Mouse (Mus musculus) CH12.LX (cell line): Measurements from ENCODE around the gene Kif5c. TPM values are rescaled to one million over a fixed set of nuclear protein-coding genes. Genes with fewer than 3 reads are reported as not detected.

Source experiments
- DNase-seq: peaks from one replicate; pipeline ENCODE4 v3.0.0-alpha.2; 2013; ENCODE audit errors: extremely low read depth
- H3K27ac ChIP-seq: 2 replicates; pipeline ENCODE4 v1.5.1; 2012; ENCODE audit warnings: low read depth, mild to moderate bottlenecking, control low read depth, moderate library complexity; ENCODE audit not compliant: insufficient read depth
- H3K27me3 ChIP-seq: replicated peaks from 2 replicates; pipeline ENCODE3; 2012; ENCODE audit warnings: inconsistent platforms
- H3K36me3 ChIP-seq, 2 experiments: replicated peaks in 1 of 2; 2 replicates each; pipeline versions ENCODE3 to v1.6.1; 2012; ENCODE audit warnings: inconsistent platforms in 1 of 2, low read length in 1 of 2, mild to moderate bottlenecking in 1 of 2, mixed read lengths in 1 of 2, moderate library complexity in 1 of 2; ENCODE audit not compliant: control insufficient read depth in 1 of 2, insufficient read depth in 1 of 2
- H3K4me1 ChIP-seq, 2 experiments: 2 replicates each; pipeline ENCODE4 v1.6.1; 2012; ENCODE audit warnings: inconsistent platforms in 1 of 2, moderate library complexity in 1 of 2; ENCODE audit not compliant: insufficient read depth in 2 of 2, control insufficient read depth in 1 of 2
- H3K4me2 ChIP-seq: 2 replicates; pipeline ENCODE4 v1.6.1; 2012; ENCODE audit warnings: low read depth, mild to moderate bottlenecking, control low read depth; ENCODE audit not compliant: poor library complexity, insufficient read depth, severe bottlenecking
- H3K4me3 ChIP-seq, 3 experiments: fragments of 150-350 bp in 1 of 3; sonication (generic) in 1 of 3; replicated peaks in 1 of 3; 2 replicates each; pipeline versions ENCODE3 to v1.5.1; 2011 to 2012; ENCODE audit warnings: low read depth in 2 of 3, low read length in 2 of 3, mild to moderate bottlenecking in 2 of 3, moderate library complexity in 2 of 3, control low read depth in 1 of 3, improper control_type of control experiment in 1 of 3, inconsistent platforms in 1 of 3, mixed read lengths in 1 of 3; ENCODE audit not compliant: poor library complexity in 1 of 3
- H3K79me2 ChIP-seq: replicated peaks from 2 replicates; pipeline ENCODE4 v1.6.1; 2012; ENCODE audit warnings: mild to moderate bottlenecking, moderate library complexity; ENCODE audit not compliant: control insufficient read depth, poor library complexity, insufficient read depth, severe bottlenecking; ENCODE audit errors: extremely low read depth
- H3K9ac ChIP-seq: 2 replicates; pipeline ENCODE4 v1.6.1; 2012; ENCODE audit warnings: low read depth, mild to moderate bottlenecking, control low read depth, moderate library complexity; ENCODE audit not compliant: insufficient read depth
- H3K9me3 ChIP-seq: replicated peaks from 2 replicates; pipeline ENCODE3; 2012; ENCODE audit warnings: low read length, inconsistent platforms, mixed read lengths
- CHD2 ChIP-seq: IDR thresholded peaks from 2 replicates; pipeline ENCODE4 v1.6.1; 2011; ENCODE audit warnings: low read length, improper control_type of control experiment
- EP300 ChIP-seq: IDR thresholded peaks from 2 replicates; pipeline ENCODE4 v1.6.1; 2011; ENCODE audit warnings: low read length, improper control_type of control experiment
- GABPA ChIP-seq: IDR thresholded peaks from 2 replicates; pipeline ENCODE4 v1.6.1; 2012; ENCODE audit warnings: low read depth, low read length, improper control_type of control experiment, inconsistent platforms; ENCODE audit not compliant: insufficient replicate concordance
- JUN ChIP-seq: IDR thresholded peaks from 2 replicates; pipeline ENCODE4 v1.6.1; 2011; ENCODE audit warnings: low read depth, mild to moderate bottlenecking, low read length, improper control_type of control experiment, moderate library complexity; ENCODE audit not compliant: insufficient read depth
- JUND ChIP-seq: conservative IDR thresholded peaks from 2 replicates; pipeline ENCODE4 v1.6.1; 2011; ENCODE audit warnings: low read depth, low read length, improper control_type of control experiment
- MAZ ChIP-seq: IDR thresholded peaks from 2 replicates; pipeline ENCODE4 v1.6.1; 2012; ENCODE audit warnings: low read depth, mild to moderate bottlenecking, inconsistent platforms, low read length, improper control_type of control experiment, moderate library complexity
- MEF2A ChIP-seq: IDR thresholded peaks from 2 replicates; pipeline ENCODE4 v1.6.1; 2014; ENCODE audit warnings: low read depth, mild to moderate bottlenecking, inconsistent platforms, low read length, improper control_type of control experiment, borderline replicate concordance
- MYC ChIP-seq: IDR thresholded peaks from 2 replicates; pipeline ENCODE4 v1.6.1; 2011; ENCODE audit warnings: low read depth, mild to moderate bottlenecking, improper control_type of control experiment, low read length
- NELFE ChIP-seq: IDR thresholded peaks from 2 replicates; pipeline ENCODE4 v1.6.1; 2011; ENCODE audit warnings: low read depth, low read length, improper control_type of control experiment
- PAX5 ChIP-seq: IDR thresholded peaks from 2 replicates; pipeline ENCODE4 v1.6.1; 2012; ENCODE audit warnings: low read length, inconsistent platforms, mixed read lengths
- POLR2AphosphoS2 ChIP-seq: IDR thresholded peaks from 2 replicates; pipeline ENCODE4 v1.6.1; 2011; ENCODE audit warnings: low read depth, low read length, improper control_type of control experiment
- RCOR1 ChIP-seq: conservative IDR thresholded peaks from 2 replicates; pipeline ENCODE4 v1.6.1; 2012; ENCODE audit warnings: low read depth, mild to moderate bottlenecking, inconsistent platforms, low read length, improper control_type of control experiment
- SIN3A ChIP-seq: IDR thresholded peaks from 2 replicates; pipeline ENCODE4 v1.6.1; 2012; ENCODE audit warnings: low read length, improper control_type of control experiment, inconsistent platforms
- SMC3 ChIP-seq: IDR thresholded peaks from 2 replicates; pipeline ENCODE4 v1.6.1; 2011; ENCODE audit warnings: low read depth, low read length, improper control_type of control experiment
- TBP ChIP-seq: conservative IDR thresholded peaks from 2 replicates; pipeline ENCODE4 v1.6.1; 2011; ENCODE audit warnings: low read depth, low read length, improper control_type of control experiment
- ZMIZ1 ChIP-seq: IDR thresholded peaks from 2 replicates; pipeline ENCODE4 v1.6.1; 2012; ENCODE audit warnings: low read depth, mild to moderate bottlenecking, inconsistent platforms, low read length, improper control_type of control experiment
- dilution Hi-C: fragments of 300-500 bp; cut with MboI; formaldehyde crosslinking; loops from 2 replicates; pipeline ENCODE4 v1.14.3; 2020; ENCODE audit warnings: low sequenced_read_pairs; ENCODE audit not compliant: extremely low pct_unique_long_range_greater_than_20kb, extremely low pct_ligation_motif_present
- in situ Hi-C: fragments of 300-500 bp; cut with MboI; formaldehyde crosslinking; loops from 3 replicates; pipeline ENCODE4 v1.14.3; 2019; ENCODE audit warnings: low sequenced_read_pairs, low pct_ligation_motif_present, low pct_unique_long_range_greater_than_20kb, mixed read lengths
- polyA plus RNA-seq: library from polyadenylated mRNA; unstranded; fragments of >175 nt; gene quantifications from 2 replicates; pipeline ENCODE4 v1.2.1, GENCODE M21; 2012; ENCODE audit warnings: low read depth; ENCODE audit not compliant: insufficient read length
- total RNA-seq, 2 experiments: library from RNA; depleted of rRNA; stranded (reverse); fragments of 300-350 nt in 1 of 2; fragments of >200 nt in 1 of 2; gene quantifications; 2 replicates each; pipeline ENCODE4 v1.2.3; 2012 to 2014

Kif5c gene
- total and polyA plus RNA-seq, 3 experiments = 3.0 to 3.5 (median 3.1) TPM

DNA sequence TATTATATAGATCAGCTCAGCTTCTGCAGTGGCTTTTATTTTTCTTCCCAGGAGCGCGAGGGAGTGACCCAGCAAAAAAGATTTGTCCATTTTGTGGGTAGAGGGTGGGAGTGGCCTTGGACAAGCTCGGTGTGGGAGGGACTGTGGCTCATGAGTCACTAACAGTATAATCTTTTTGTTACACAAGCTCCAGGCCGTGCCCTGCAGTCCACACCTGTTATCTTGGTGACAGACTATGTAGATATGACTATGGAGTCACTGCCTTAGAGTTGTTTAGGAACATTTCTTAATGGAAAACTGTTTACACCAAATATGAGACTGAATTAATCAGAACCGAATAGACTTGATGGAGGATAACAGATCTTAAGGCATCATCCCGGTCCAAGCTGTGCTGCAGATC is 194.9 kb downstream of the Kif5c start:
- no peak for DNase-seq
- no peaks in the 10 kb centered on the region for H3K4me1 ChIP-seq
- no peaks in the 10 kb centered on the region for H3K79me2 ChIP-seq
- H3K4me2 ChIP-seq = no peak overlapping the region
- H3K27me3 ChIP-seq = no peaks in the 10 kb centered on the region
- no peak overlapping the region for H3K27ac ChIP-seq
- TF ChIP-seq JUN (no peak), MAZ (no peak), ZMIZ1 (no peak), EP300 (no peak), TBP (no peak), SIN3A (no peak)
- H3K36me3 ChIP-seq = no peaks in the 10 kb centered on the region
- H3K9ac ChIP-seq = no peak overlapping the region
- H3K9me3 ChIP-seq = no peaks in the 10 kb centered on the region
- in situ Hi-C loops = no loop called here
- H3K4me3 ChIP-seq = no peak overlapping the region
- dilution Hi-C loops = no loop called here

DNA sequence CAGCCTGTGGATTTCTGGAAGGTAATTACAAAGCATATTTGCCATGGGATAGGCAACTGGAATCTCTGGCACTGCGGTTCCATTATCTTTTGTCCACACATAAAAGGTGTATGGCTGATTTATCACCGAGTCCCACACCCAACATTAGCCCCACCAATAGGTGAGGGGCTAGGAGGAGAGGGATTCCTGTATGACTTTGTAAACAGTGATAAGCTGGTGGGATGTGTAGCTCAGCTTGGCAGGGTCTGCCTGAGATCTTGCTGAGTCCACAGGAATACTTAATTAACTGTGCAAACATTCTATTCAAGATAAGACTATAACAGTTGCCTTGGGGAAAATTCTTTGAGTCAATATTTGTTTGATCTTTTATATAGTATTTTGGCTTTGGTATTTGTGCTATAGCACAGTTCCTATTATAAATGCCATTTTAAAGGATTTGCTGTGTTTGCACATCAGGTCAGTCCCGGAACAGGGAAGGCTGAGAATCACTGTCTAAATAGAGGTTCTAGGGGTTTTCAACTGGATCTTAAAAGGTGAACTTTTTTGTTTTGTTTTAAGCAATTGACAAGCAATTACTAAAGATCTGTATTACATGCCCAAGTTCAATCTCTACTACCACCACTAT is 196.7 kb downstream of the Kif5c start:
- TF ChIP-seq NELFE = no peak
- no peak for TF ChIP-seq SMC3
- TF ChIP-seq GABPA = no peak
- TF ChIP-seq TBP = no peak
- TF ChIP-seq MYC = no peak
- TF ChIP-seq POLR2AphosphoS2 = no peak
- no peak for TF ChIP-seq JUND
- TF ChIP-seq RCOR1 = no peak
- no peak for TF ChIP-seq MEF2A
- no peak for TF ChIP-seq CHD2
- TF ChIP-seq PAX5 = no peak
- TF ChIP-seq SIN3A = no peak
- DNase-seq = no peak
- no peak overlapping the region for H3K9ac ChIP-seq
- H3K4me2 ChIP-seq = no peak overlapping the region
- H3K9me3 ChIP-seq = no peaks in the 10 kb centered on the region
- H3K4me3 ChIP-seq = no peak overlapping the region
- no peak overlapping the region for H3K27ac ChIP-seq
- H3K79me2 ChIP-seq = no peaks in the 10 kb centered on the region
- dilution Hi-C loops = no loop called here
- in situ Hi-C loops = no loop called here
- no peaks in the 10 kb centered on the region for H3K36me3 ChIP-seq
- no peaks in the 10 kb centered on the region for H3K27me3 ChIP-seq
- H3K4me1 ChIP-seq = no peaks in the 10 kb centered on the region
